Mouse (Mus musculus): ENCODE data around the gene Krtap31-2. TPM values are rescaled to one million over a fixed set of nuclear protein-coding genes. Genes with fewer than 3 reads are reported as not detected.

The Krtap31-2 gene
- not detected for total RNA-seq (2018; cell fraction: chromatin; rRNA removed)
- not detected for total RNA-seq (2018; cell fraction: cytosol; rRNA removed)
- not detected for total RNA-seq (2018; cell fraction: nucleus; rRNA removed)
- polyA plus RNA-seq (2018) = not detected in 3 replicates

DNA sequence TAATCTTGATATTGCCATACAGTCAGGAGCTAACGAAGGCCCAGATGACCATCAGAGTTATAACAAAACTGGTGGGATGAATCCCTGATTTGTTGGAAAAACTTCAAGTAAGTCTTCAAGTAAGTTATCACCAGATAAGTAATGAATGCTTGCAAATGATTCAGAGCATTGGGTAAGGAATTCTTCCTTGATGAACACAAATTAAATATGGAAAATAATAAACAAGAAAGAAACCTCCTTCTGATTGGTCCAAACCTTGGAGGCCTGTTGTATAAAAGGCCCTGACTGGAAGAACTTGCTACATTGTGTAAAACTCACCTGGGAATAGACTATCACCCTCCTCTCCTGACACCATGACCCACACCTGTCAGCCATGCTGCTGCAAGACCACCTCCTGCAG lies at the start of gene Krtap31-2:
Gene Krtap31-2, plus strand, starts transcription at position 301 of the 400 bp plus-strand sequence.
- H3K4me3 ChIP-seq (ENCODE audit: inconsistent target) = no peak within 1 kb of the TSS
- H3K27ac ChIP-seq = no peak within 1 kb of the TSS
- no peaks in the 10 kb centered on the region for H3K36me3 ChIP-seq (ENCODE audit: inconsistent target)
- no peaks in the 10 kb centered on the region for H3K79me2 ChIP-seq (ENCODE audit: inconsistent target)
- WGBS (ENCODE audit: missing documents) = 93% methylated on average over 1 of the region's 1 CpGs

DNA sequence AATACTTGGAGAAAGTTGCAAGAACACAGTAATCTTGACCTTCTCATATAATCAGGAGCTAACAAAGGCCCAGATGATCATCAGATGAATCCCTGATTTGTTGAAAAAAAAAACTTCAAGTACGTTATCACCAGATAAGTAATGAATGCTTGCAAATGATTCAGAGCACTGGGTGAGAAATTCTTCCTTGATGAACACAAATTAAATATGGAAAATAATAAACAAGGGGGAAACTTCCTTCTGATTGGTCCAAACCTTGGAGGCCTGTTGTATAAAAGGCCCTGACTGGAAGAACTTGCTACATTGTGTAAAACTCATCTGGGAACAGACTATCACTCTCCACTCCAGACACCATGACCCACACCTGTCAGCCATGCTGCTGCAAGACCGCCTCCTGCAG lies 28.5 kb upstream of the Krtap31-2 start, which contains the start of gene Krtap31-1:
Gene Krtap31-1, plus strand, starts transcription at position 301 of the 400 bp plus-strand sequence.
- Histone ChIP-seq H3K27ac (no peak within 1 kb of the TSS), H3K4me3 (ENCODE audit: inconsistent target) (no peak within 1 kb of the TSS), H3K79me2 (ENCODE audit: inconsistent target) (no peaks in the 10 kb centered on the region), H3K36me3 (ENCODE audit: inconsistent target) (no peaks in the 10 kb centered on the region)
- 79% methylated on average over 1 of the region's 2 CpGs for WGBS (ENCODE audit: missing documents)

DNA sequence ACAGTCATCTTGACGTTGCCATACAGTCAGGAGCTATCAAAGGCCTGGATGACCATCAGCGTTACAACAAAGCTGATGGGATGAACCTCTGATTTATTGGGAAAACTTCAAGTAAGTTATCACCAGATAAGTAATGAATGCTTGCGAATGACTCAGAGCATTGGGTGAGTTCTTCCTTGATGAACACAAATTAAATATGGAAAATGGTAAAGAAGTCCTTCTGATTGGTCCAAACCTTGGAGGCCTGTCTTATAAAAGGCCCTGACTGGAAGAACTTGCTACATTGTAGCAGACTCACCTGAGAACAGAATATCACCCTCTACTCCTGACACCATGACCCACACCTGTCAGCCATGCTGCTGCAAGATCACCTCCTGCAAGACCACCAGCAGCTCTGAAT lies 21.6 kb upstream of the Krtap31-2 start, which contains the start of gene Gm11565:
Gene Gm11565, plus strand, starts transcription at position 301 of the 400 bp plus-strand sequence.
- WGBS (ENCODE audit: missing documents) = 88% methylated on average over 3 of the region's 3 CpGs
- H3K27ac ChIP-seq = no peak within 1 kb of the TSS
- H3K79me2 ChIP-seq (ENCODE audit: inconsistent target) = no peaks in the 10 kb centered on the region
- no peaks in the 10 kb centered on the region for H3K36me3 ChIP-seq (ENCODE audit: inconsistent target)
- H3K4me3 ChIP-seq (ENCODE audit: inconsistent target) = no peak within 1 kb of the TSS

DNA sequence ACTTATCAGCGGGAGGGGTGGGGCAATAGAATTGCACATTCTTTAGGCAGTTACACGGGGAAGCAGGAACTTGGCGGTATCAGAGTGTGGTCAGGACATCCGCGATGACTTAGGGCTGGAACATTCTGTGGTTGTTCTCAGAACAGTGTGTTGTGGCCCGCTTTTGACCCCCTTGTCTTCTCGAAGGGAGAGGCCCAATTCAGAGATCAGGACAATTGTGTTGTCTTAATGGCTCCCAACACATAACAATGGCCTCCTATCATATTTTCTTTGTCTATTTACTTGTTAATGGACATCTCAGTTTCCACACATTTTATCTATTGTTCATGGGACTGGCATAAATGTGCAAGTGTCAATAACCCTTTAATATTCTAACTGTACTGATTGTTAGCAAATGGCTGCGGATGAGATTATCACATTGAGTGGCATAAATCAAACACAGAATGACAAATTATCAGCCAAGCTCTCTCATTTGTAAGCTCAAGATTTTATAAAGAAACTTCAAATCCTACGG lies 1.7 kb downstream of the Krtap31-2 start:
- H3K36me3 ChIP-seq (ENCODE audit: inconsistent target) = no peaks in the 10 kb centered on the region
- no peak overlapping the region for H3K4me3 ChIP-seq (ENCODE audit: inconsistent target)
- no peaks in the 10 kb centered on the region for H3K79me2 ChIP-seq (ENCODE audit: inconsistent target)
- WGBS (ENCODE audit: missing documents) = 78% methylated on average over 9 of the region's 9 CpGs
- H3K27ac ChIP-seq = no peak overlapping the region

DNA sequence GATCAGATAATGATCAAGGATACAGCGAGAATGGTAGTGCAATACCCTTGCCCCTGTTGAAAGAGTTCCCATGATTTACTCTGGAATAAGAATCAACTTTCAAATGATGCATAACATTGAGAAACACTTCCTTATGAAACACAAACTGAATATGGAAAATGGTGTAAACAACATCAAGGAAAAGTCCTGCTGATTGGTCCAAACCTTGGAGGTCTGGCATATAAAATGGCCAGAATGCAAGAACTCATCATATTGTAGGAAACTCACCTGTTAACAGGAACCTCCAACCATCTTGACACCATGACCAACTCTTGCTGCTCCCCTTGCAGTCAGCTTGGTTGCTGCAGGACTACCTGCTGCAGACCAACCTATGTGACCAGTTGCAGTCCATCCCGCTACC lies 12.1 kb downstream of the Krtap31-2 start, which contains the start of gene Krtap9-5:
Gene Krtap9-5, plus strand, starts transcription at position 301 of the 400 bp plus-strand sequence.
- Histone ChIP-seq H3K4me3 (ENCODE audit: inconsistent target) (no peak within 1 kb of the TSS), H3K27ac (no peak within 1 kb of the TSS), H3K36me3 (ENCODE audit: inconsistent target) (no peaks in the 10 kb centered on the region), H3K79me2 (ENCODE audit: inconsistent target) (no peaks in the 10 kb centered on the region)
- 97% methylated on average over 2 of the region's 2 CpGs for WGBS (ENCODE audit: missing documents)

DNA sequence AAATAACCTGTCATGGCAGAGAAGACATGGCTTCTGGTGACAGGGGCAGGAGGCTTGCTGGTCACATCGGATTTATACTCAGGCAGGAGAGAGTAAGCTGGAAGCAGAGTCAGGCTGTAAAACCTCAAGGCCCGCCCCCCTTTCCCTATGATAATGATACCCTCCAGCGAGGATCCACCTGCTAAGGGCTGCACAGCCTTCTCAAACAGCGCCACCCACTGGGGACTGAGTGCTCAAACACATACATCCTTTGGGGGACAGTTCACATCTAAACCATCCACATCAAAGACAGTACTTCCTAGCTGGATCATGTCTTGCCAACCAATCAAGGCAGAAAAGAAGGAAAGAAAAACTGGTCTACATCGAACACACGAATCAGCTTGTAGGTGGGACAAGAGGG lies 28.1 kb downstream of the Krtap31-2 start:
- no peak overlapping the region for H3K4me3 ChIP-seq (ENCODE audit: inconsistent target)
- H3K36me3 ChIP-seq (ENCODE audit: inconsistent target) = no peaks in the 10 kb centered on the region
- 59% methylated on average over 6 of the region's 6 CpGs for WGBS (ENCODE audit: missing documents)
- no peaks in the 10 kb centered on the region for H3K79me2 ChIP-seq (ENCODE audit: inconsistent target)
- no peak overlapping the region for H3K27ac ChIP-seq

DNA sequence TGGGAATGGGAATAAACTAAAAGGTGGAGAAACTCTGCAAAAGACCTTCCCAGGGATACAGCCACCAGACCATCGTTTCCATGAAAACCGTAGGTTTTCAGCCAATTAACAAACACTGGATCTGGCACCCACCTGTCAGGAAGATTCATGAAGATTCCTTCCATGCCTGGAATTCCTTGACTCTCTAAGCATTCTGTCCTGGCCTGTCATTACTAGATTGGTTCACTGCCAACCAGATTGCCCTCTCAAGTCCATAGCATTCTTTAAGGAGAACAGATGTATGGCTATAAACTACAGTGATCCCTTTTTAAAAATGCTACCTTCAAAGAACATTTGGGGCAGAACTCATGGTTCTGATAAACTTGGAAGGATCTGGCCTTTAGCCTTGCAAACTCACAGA lies 29.9 kb downstream of the Krtap31-2 start:
- WGBS (ENCODE audit: missing documents) = 23% methylated on average over 2 of the region's 2 CpGs
- Histone ChIP-seq H3K36me3 (ENCODE audit: inconsistent target) (no peaks in the 10 kb centered on the region), H3K79me2 (ENCODE audit: inconsistent target) (no peaks in the 10 kb centered on the region), H3K27ac (no peak overlapping the region), H3K4me3 (ENCODE audit: inconsistent target) (no peak overlapping the region)

DNA sequence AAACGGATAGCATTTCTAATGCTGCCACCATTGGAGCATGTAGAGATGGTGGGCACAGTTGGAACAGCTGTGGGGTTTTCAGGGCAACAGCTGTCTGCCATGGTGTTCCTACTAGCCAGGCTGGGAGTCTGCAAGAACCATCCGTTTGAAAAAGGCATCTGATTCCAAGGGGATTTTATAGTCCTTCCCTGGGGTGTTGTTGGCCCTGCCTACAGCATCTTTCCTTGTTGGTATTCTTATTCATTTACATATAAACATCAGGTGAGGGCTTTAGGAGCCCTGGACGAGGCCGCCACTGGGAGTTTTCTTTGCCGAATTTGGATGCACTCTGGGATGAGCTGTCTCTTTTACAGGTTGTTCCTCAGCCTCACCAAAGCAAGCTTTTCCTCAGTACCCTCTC lies 42.9 kb downstream of the Krtap31-2 start, which contains the start of gene Krtap29-1:
Gene Krtap29-1, minus strand, starts transcription at position 101 of the 400 bp plus-strand sequence.
- Histone ChIP-seq H3K4me3 (ENCODE audit: inconsistent target) (no peak within 1 kb of the TSS), H3K36me3 (ENCODE audit: inconsistent target) (no peaks in the 10 kb centered on the region), H3K79me2 (ENCODE audit: inconsistent target) (no peaks in the 10 kb centered on the region), H3K27ac (no peak within 1 kb of the TSS)
- WGBS (ENCODE audit: missing documents) = 67% methylated on average over 5 of the region's 5 CpGs

DNA sequence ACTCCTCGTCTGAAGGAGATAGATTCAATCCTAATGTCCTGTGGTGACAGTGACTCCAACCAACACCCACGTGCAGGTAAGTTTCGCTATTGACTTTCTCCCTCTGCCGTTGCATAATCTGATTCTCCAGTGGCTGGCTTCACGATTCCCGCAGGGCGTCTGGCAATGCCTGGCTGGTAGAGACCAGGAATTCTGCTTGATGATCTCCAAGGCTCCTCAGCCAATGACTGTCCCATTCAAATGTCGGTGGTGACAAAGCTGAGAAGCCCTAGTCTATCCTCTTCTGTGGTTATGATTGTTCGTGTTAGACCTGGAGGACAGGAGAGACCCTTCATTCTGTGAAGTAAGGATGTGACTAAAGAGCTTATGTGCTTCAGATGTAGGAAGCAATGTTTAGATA lies 46.6 kb downstream of the Krtap31-2 start:
- H3K27ac ChIP-seq = no peak overlapping the region
- no peaks in the 10 kb centered on the region for H3K36me3 ChIP-seq (ENCODE audit: inconsistent target)
- 89% methylated on average over 9 of the region's 9 CpGs for WGBS (ENCODE audit: missing documents)
- no peaks in the 10 kb centered on the region for H3K79me2 ChIP-seq (ENCODE audit: inconsistent target)
- H3K4me3 ChIP-seq (ENCODE audit: inconsistent target) = no peak overlapping the region

DNA sequence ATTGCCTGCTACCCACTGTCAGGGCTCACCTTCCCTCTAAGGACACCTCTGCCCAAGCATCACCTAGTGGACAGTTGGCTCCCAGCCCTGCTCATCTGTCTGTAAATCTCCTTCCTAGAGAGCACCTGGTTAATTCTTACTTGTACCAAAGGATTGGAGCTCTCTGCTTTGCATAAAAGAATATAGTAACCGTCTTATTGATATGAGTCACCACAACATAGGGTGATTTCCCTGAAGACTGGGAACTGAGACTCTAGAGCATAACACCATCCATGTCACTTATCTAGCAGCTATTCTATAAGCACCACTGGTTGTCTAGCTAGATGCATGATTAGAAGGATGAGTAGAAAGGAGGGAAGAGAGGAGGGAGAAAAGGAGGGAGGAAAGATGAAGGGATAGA lies 47.4 kb downstream of the Krtap31-2 start:
- Histone ChIP-seq H3K4me3 (ENCODE audit: inconsistent target) (no peak overlapping the region), H3K27ac (no peak overlapping the region), H3K79me2 (ENCODE audit: inconsistent target) (no peaks in the 10 kb centered on the region), H3K36me3 (ENCODE audit: inconsistent target) (no peaks in the 10 kb centered on the region)
- 75% methylated on average over 1 of the region's 1 CpGs for WGBS (ENCODE audit: missing documents)

DNA sequence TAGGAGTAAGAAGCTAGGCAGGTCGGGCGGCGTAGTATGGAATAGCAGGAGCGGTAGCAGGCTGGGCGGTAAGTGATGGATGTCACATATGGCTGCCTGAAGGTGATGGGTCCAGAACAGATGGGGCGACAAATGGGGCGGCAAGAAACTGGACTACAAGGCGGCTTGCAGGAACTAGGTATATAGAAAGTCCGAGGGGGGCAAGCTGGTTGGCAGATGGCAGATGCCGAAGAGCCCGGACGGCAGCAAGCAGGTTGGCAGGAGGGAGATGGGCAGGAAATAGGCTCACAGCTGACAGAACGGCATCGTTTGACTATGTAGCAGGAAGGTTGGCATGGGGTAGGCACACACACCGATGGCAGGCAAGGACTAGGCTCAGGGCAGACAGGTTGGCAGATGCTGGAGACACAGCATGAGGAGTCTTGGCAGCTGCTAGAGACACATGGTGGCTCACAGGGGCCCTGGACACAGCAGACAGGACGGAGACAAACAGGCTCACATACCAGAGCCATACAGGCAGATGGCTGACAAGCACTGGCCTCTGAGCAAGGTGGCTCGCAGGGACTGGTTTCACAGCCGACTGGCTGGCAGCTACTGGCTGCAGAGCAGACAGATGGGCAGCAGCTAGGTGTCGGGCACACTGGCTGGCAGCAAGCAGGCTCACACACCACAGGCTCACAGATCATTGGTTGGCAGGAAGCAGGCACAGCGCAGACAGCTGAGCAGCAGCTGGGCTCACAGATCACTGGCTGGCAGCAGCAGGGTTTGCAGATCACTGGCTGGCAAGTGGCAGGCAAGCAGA lies 49.4 kb downstream of the Krtap31-2 start:
- no peak overlapping the region for H3K4me3 ChIP-seq (ENCODE audit: inconsistent target)
- no peak overlapping the region for H3K27ac ChIP-seq
- H3K36me3 ChIP-seq (ENCODE audit: inconsistent target) = no peaks in the 10 kb centered on the region
- 85% methylated on average over 20 of the region's 20 CpGs for WGBS (ENCODE audit: missing documents)
- H3K79me2 ChIP-seq (ENCODE audit: inconsistent target) = no peaks in the 10 kb centered on the region

DNA sequence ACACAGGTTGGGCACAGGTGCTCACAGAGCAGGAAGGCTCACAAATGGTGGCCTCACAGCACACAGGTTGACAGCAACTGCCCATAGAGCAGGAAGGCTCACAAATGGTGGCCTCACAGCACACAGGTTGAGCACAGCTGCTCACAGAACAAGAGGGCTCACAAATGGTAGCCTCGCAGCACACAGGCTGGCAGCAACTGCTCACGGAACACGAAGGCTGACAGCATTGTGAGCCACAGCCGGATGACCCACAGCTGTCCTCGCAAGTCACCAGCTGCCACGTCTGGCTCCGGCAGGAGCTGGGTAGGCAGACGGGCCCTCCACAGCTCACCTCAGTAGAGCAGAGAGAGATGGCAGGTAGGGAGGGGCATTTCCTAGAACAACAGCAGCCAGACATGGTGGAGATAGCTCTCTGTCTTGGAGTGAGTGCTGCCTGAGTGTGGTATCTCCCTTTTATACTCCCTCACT lies 50.1 kb downstream of the Krtap31-2 start, which contains the start of gene Krtap16-1:
Gene Krtap16-1, minus strand, starts transcription at position 418 of the 468 bp plus-strand sequence.
- WGBS (ENCODE audit: missing documents) = 93% methylated on average over 8 of the region's 8 CpGs
- no peak within 1 kb of the TSS for H3K4me3 ChIP-seq (ENCODE audit: inconsistent target)
- H3K79me2 ChIP-seq (ENCODE audit: inconsistent target) = no peaks in the 10 kb centered on the region
- H3K27ac ChIP-seq = no peak within 1 kb of the TSS
- H3K36me3 ChIP-seq (ENCODE audit: inconsistent target) = no peaks in the 10 kb centered on the region
